ENCODE assay signal across 8 mouse cellular contexts in the genomic region with DNA sequence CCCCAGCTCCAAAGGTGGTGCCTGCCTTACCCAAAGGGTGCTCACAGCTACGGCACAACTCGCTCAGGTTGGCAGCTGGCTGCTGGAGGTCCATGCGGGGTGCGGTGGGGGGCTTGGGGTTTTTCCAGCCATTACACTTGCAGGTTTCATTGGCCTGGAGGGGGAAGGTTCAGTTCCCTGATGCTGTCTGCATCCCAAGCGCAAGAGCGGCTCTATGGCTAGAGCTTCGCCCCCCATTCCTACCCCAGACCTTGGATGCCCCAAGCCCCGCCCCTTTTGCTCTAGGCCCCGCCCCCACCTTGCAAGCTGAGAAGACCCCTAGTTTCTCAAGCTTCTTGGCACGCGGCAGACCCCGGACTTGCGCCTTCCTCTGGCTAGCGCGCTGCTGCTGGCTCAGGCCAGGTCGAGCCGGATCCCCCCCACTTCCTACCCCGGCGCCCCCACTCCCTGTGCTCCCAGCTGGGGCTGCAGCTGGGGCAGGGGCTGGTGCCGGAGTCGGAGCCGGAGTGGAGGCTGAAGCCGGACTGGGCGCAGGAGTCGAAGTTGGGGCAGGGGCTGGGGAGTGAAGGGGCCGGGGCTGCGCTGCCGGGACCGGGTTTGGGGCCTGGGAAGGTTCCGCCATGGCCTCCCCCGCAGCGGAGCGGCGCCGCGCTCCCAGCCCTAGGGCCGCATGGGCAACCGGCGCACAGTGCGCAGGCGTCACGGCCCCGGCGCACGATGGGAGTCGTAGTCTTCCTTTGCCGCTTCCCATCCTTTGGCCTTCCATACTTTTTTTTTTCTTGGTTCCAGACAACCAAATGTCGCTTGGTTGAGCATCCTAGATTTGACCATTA. TPM values are rescaled to one million over a fixed set of nuclear protein-coding genes. Genes with fewer than 3 reads are reported as not detected.
A peak's percentile ranks its signal among the peaks of the same experiment; 100 is the strongest.
DNase-seq lines count a peak whose midpoint lies in the region; ATAC-seq and TF ChIP-seq lines count a peak whose summit lies in the region.

A gene (minus strand): TSS at position 683 of the 833 bp plus-strand sequence.

- peak; percentile 80 for ATAC-seq in heart, embryonic 11.5 days (replicated peaks; ENCODE audit: insufficient number of reproducible peaks, low FRiP score, low TSS enrichment)
- ATAC-seq in kidney, embryonic 16.5 days (ENCODE audit: low FRiP score, low TSS enrichment), result peak; percentile 90
- peak; percentile 67 for ATAC-seq in liver, embryonic 12.5 days
- peak; percentile 82 for ATAC-seq in neural tube, embryonic 11.5 days (ENCODE audit: insufficient read depth, low FRiP score, low TSS enrichment)

- H3K4me1 ChIP-seq in bone marrow macrophage, adult 2 months (ENCODE audit: control insufficient read depth, insufficient read depth, low read length), result peaks cover 28% of the 10 kb centered on the region
- peaks cover 11% of the 10 kb centered on the region; the same call in 1 of the 2 replicates for H3K4me1 ChIP-seq in embryonic fibroblast, embryonic 13.5 days (ENCODE audit: control insufficient read depth, insufficient read depth, low read length)
- peaks cover 23% of the 10 kb centered on the region for H3K4me1 ChIP-seq in heart, embryonic 11.5 days (ENCODE audit: control insufficient read depth, insufficient read depth, low read length)
- H3K4me1 ChIP-seq in kidney, embryonic 16.5 days (ENCODE audit: insufficient read depth, low read length), result peaks cover 29% of the 10 kb centered on the region
- peaks cover 47% of the 10 kb centered on the region for H3K4me1 ChIP-seq in liver, embryonic 12.5 days
- peaks cover 18% of the 10 kb centered on the region for H3K4me1 ChIP-seq in neural tube, embryonic 11.5 days (ENCODE audit: control insufficient read depth, insufficient read depth, low read length)
- H3K4me1 ChIP-seq in testis, adult 2 months (ENCODE audit: control insufficient read depth, insufficient read depth, low read length), result peaks cover 26% of the 10 kb centered on the region

- peaks cover 9% of the 10 kb centered on the region for H3K79me3 ChIP-seq in C2C12 (ENCODE audit: low read depth)

- peak within 1 kb of the TSS; percentile 67 for H3K4me2 ChIP-seq in heart, embryonic 11.5 days
- peak within 1 kb of the TSS; percentile 55 for H3K4me2 ChIP-seq in kidney, embryonic 16.5 days (replicated peaks; ENCODE audit: low read depth, low read length)
- peak within 1 kb of the TSS; percentile 98 for H3K4me2 ChIP-seq in liver, embryonic 12.5 days
- peak within 1 kb of the TSS; percentile 90 for H3K4me2 ChIP-seq in neural tube, embryonic 11.5 days (ENCODE audit: low read depth)

- peak; percentile 91 for DNase-seq in neural tube, embryonic 11.5 days (ENCODE audit: low spot score)

- H3K9me3 ChIP-seq in heart, embryonic 11.5 days (replicated peaks; ENCODE audit: control insufficient read depth, low read length), result no peaks in the 10 kb centered on the region
- no peaks in the 10 kb centered on the region for H3K9me3 ChIP-seq in kidney, embryonic 16.5 days (ENCODE audit: low read length)
- H3K9me3 ChIP-seq in liver, embryonic 12.5 days (replicated peaks), result no peaks in the 10 kb centered on the region
- H3K9me3 ChIP-seq in neural tube, embryonic 11.5 days (ENCODE audit: control insufficient read depth, low read length), result no peaks in the 10 kb centered on the region

- H3K27me3 ChIP-seq in C2C12 (ENCODE audit: control insufficient read depth, insufficient read depth, insufficient read length), result no peaks in the 10 kb centered on the region
- no peaks in the 10 kb centered on the region for H3K27me3 ChIP-seq in heart, embryonic 11.5 days (ENCODE audit: control insufficient read depth, insufficient read depth, low read length)
- no peaks in the 10 kb centered on the region for H3K27me3 ChIP-seq in kidney, embryonic 16.5 days (ENCODE audit: insufficient read depth, low read length)
- H3K27me3 ChIP-seq in liver, embryonic 12.5 days (replicated peaks), result no peaks in the 10 kb centered on the region
- H3K27me3 ChIP-seq in neural tube, embryonic 11.5 days (ENCODE audit: control insufficient read depth, insufficient read depth, low read length), result no peaks in the 10 kb centered on the region
- no peaks in the 10 kb centered on the region for H3K27me3 ChIP-seq in testis, adult 2 months (ENCODE audit: control insufficient read depth, insufficient read depth, low read length)

- H3K36me3 ChIP-seq in C2C12 (ENCODE audit: control insufficient read depth, insufficient read depth), result peaks cover 65% of the 10 kb centered on the region
- H3K36me3 ChIP-seq in heart, embryonic 11.5 days (ENCODE audit: control insufficient read depth, insufficient read depth, low read length), result peaks cover 14% of the 10 kb centered on the region; the same call in 1 of the 2 replicates
- peaks cover 39% of the 10 kb centered on the region for H3K36me3 ChIP-seq in kidney, embryonic 16.5 days (ENCODE audit: insufficient read depth, low read length)
- H3K36me3 ChIP-seq in liver, embryonic 12.5 days, result peaks cover 65% of the 10 kb centered on the region
- peaks cover 10% of the 10 kb centered on the region for H3K36me3 ChIP-seq in neural tube, embryonic 11.5 days (ENCODE audit: control insufficient read depth, insufficient read depth, low read length)
- peaks cover 1% of the 10 kb centered on the region; the same call in 1 of the 2 replicates for H3K36me3 ChIP-seq in testis, adult 2 months (ENCODE audit: control insufficient read depth, insufficient read depth, low read length)

- H3ac ChIP-seq in C2C12 (ENCODE audit: control insufficient read depth, insufficient read length, low read depth), result peak within 1 kb of the TSS; percentile 82

- TF ChIP-seq POLR2A in bone marrow macrophage, adult 2 months (IDR thresholded peaks at IDR 0.05; ENCODE audit: borderline replicate concordance, low read depth, low read length), result peak; percentile 81; the same call in 1 of the 2 replicates
- peak; percentile 86 for TF ChIP-seq POLR2A in embryonic fibroblast, embryonic 13.5 days (IDR thresholded peaks at IDR 0.05; ENCODE audit: low read depth, low read length)
- TF ChIP-seq POLR2A in testis, adult 2 months (IDR thresholded peaks at IDR 0.05; ENCODE audit: control insufficient read depth, low read depth, low read length), result peak; percentile 77

- WGBS in heart, embryonic 11.5 days (ENCODE audit: insufficient replicate concordance), result 3% methylated on average over 48 of the region's 48 CpGs
- WGBS in kidney, embryonic 16.5 days, result 2% methylated on average over 48 of the region's 48 CpGs
- 3% methylated on average over 48 of the region's 48 CpGs for WGBS in liver, embryonic 12.5 days (ENCODE audit: insufficient replicate concordance)
- 2% methylated on average over 46 of the region's 48 CpGs for WGBS in neural tube, embryonic 11.5 days

- peak within 1 kb of the TSS; percentile 63 for H3K27ac ChIP-seq in bone marrow macrophage, adult 2 months (ENCODE audit: insufficient read depth, low read depth, low read length)
- no peak within 1 kb of the TSS for H3K27ac ChIP-seq in embryonic fibroblast, embryonic 13.5 days (ENCODE audit: insufficient read depth, low read length)
- peak within 1 kb of the TSS; percentile 36 for H3K27ac ChIP-seq in heart, embryonic 11.5 days (ENCODE audit: low read depth, low read length)
- peak within 1 kb of the TSS; percentile 83 for H3K27ac ChIP-seq in kidney, embryonic 16.5 days (ENCODE audit: low read length)
- H3K27ac ChIP-seq in liver, embryonic 12.5 days, result peak within 1 kb of the TSS; percentile 87
- H3K27ac ChIP-seq in neural tube, embryonic 11.5 days (ENCODE audit: low read depth, low read length), result peak within 1 kb of the TSS; percentile 75
- peak within 1 kb of the TSS; percentile 97 for H3K27ac ChIP-seq in testis, adult 2 months (ENCODE audit: control insufficient read depth, insufficient read depth, low read depth, low read length)

- H3K9ac ChIP-seq in heart, embryonic 11.5 days (ENCODE audit: low read depth, low read length), result peak within 1 kb of the TSS; percentile 92
- peak within 1 kb of the TSS; percentile 97 for H3K9ac ChIP-seq in kidney, embryonic 16.5 days (replicated peaks; ENCODE audit: low read length)
- peak within 1 kb of the TSS; percentile 91 for H3K9ac ChIP-seq in liver, embryonic 12.5 days
- H3K9ac ChIP-seq in neural tube, embryonic 11.5 days (ENCODE audit: low read length), result peak within 1 kb of the TSS; percentile 98

- no peak for TF ChIP-seq CTCF in C2C12 (IDR thresholded peaks at IDR 0.05; ENCODE audit: control insufficient read depth, insufficient read depth, insufficient read length)
- no peak for TF ChIP-seq CTCF in bone marrow macrophage, adult 2 months (IDR thresholded peaks at IDR 0.05; ENCODE audit: low read depth, low read length)
- no peak for TF ChIP-seq CTCF in embryonic fibroblast, embryonic 13.5 days (IDR thresholded peaks at IDR 0.05; ENCODE audit: borderline replicate concordance, insufficient read depth, low read length)
- TF ChIP-seq CTCF in testis, adult 2 months (IDR thresholded peaks at IDR 0.05; ENCODE audit: control insufficient read depth, insufficient read depth, insufficient replicate concordance, low read depth, low read length), result no peak

- peak within 1 kb of the TSS; percentile 94 for H3K4me3 ChIP-seq in C2C12 (ENCODE audit: insufficient read depth, poor library complexity, severe bottlenecking)
- peak within 1 kb of the TSS; percentile 82 for H3K4me3 ChIP-seq in bone marrow macrophage, adult 2 months (ENCODE audit: insufficient read depth, low read length)
- peak within 1 kb of the TSS; percentile 73 for H3K4me3 ChIP-seq in embryonic fibroblast, embryonic 13.5 days (ENCODE audit: insufficient read depth, low read length)
- H3K4me3 ChIP-seq in heart, embryonic 11.5 days (ENCODE audit: low read depth, low read length), result peak within 1 kb of the TSS; percentile 88
- peak within 1 kb of the TSS; percentile 94 for H3K4me3 ChIP-seq in kidney, embryonic 16.5 days (ENCODE audit: low read length)
- peak within 1 kb of the TSS; percentile 89 for H3K4me3 ChIP-seq in liver, embryonic 12.5 days
- peak within 1 kb of the TSS; percentile 95 for H3K4me3 ChIP-seq in neural tube, embryonic 11.5 days (ENCODE audit: low read depth, low read length)
- peak within 1 kb of the TSS; percentile 93 for H3K4me3 ChIP-seq in testis, adult 2 months (ENCODE audit: control insufficient read depth, low read depth, low read length)

- peaks cover 18% of the 10 kb centered on the region for H3K79me2 ChIP-seq in C2C12 (ENCODE audit: control insufficient read depth, insufficient read depth)

TF ChIP-seq in C2C12, 6 proteins besides CTCF, POLR2A, EP300 and RAD21 (continues in another document):
- TF ChIP-seq MAX (IDR thresholded peaks at IDR 0.05), result peak; percentile 93

RNA-seq across cellular contexts. Expression of the gene that starts here (rescaled TPM):
- polyA plus RNA-seq in C2C12 (2012; fragmentation: generic; extraction: Trizol), result 50.3 TPM
- 18.8 and 18.9 TPM in 2 replicates for polyA plus RNA-seq in bone marrow macrophage, adult 2 months (2012; ENCODE audit: insufficient read depth, insufficient read length, missing spikeins)
- polyA plus RNA-seq in embryonic fibroblast, embryonic 13.5 days (2011; ENCODE audit: insufficient read length, low read depth, missing spikeins), result 31.1 and 34.1 TPM in 2 replicates
- 36.7 and 37.9 TPM in 2 replicates for polyA plus RNA-seq in heart, embryonic 11.5 days (2014; fragmentation: Nextera tagmentation; extraction: Ambion mirVana)
- polyA plus RNA-seq in kidney, embryonic 16.5 days (2015; fragmentation: Nextera tagmentation; extraction: Ambion mirVana), result 62.4 and 63.7 TPM in 2 replicates
- polyA plus RNA-seq in liver, embryonic 12.5 days (2016; fragmentation: Nextera tagmentation; extraction: Ambion mirVana), result 39.4 and 40.2 TPM in 2 replicates
- polyA plus RNA-seq in neural tube, embryonic 11.5 days (2014; fragmentation: Nextera tagmentation; extraction: Ambion mirVana), result 61.3 and 66.4 TPM in 2 replicates
- 24.0 and 26.3 TPM in 2 replicates for polyA plus RNA-seq in testis, adult 2 months (2012; rRNA removed)
